Mouse (Mus musculus) heart, adult 2 months (tissue): ENCODE data around the gene Zmiz1.

Experiments
- CTCF ChIP-seq: fragments of 200-600 bp; IDR thresholded peaks from 2 replicates; pipeline ENCODE4 v1.8.1; 2022; ENCODE audit warnings: antibody characterized with exemption, mild to moderate bottlenecking, moderate library complexity
- EP300 ChIP-seq: fragments of 200-500 bp; IDR thresholded peaks from 2 replicates; pipeline ENCODE4 v1.6.1; 2011; ENCODE audit warnings: low read depth, low read length, control low read depth; ENCODE audit not compliant: insufficient read depth
- POLR2A ChIP-seq: fragments of 200-500 bp; IDR thresholded peaks from 2 replicates; pipeline ENCODE4 v1.6.1; 2011; ENCODE audit warnings: mild to moderate bottlenecking, low read depth, low read length, control low read depth; ENCODE audit not compliant: insufficient read depth

- TF ChIP-seq CTCF (no peak), EP300 (no peak), POLR2A (no peak)
These were observed 108.9 kb downstream of the Zmiz1 start for GRCm38 (mm10) chr14:25567837-25568236.
